Mouse (Mus musculus) granulocyte monocyte progenitor cell, adult 5-6 weeks (primary cell): ENCODE measurements around the gene 4930444G20Rik. TPM values are rescaled to one million over a fixed set of nuclear protein-coding genes. Genes with fewer than 3 reads are reported as not detected.
"Not testable (repeated sequence)": the region's sequence is repeated elsewhere in the genome, so short reads cannot be mapped to it uniquely, and the experiment has no call there.

Experiments used
- ATAC-seq: replicated peaks from 2 replicates; pipeline ENCODE4 v1.8.0; 2016; ENCODE audit warnings: mild to moderate bottlenecking, moderate TSS enrichment, inconsistent platforms; ENCODE audit not compliant: poor library complexity, severe bottlenecking
- total RNA-seq, 2 experiments: library from RNA; stranded (forward) in 1 of 2; stranded (reverse) in 1 of 2; fragments of 200-712, 200-1000 nt in 1 of 2; fragments of >200 nt in 1 of 2; fragmentation: Nextera tagmentation in 1 of 2; gene quantifications; 2 replicates each; pipeline ENCODE4 v1.2.3; 2014 to 2017

4930444G20Rik gene
- not detected in 2 replicates for total RNA-seq (2014; fragmentation: Nextera tagmentation)
- not detected in 2 replicates for total RNA-seq (2017)

DNA sequence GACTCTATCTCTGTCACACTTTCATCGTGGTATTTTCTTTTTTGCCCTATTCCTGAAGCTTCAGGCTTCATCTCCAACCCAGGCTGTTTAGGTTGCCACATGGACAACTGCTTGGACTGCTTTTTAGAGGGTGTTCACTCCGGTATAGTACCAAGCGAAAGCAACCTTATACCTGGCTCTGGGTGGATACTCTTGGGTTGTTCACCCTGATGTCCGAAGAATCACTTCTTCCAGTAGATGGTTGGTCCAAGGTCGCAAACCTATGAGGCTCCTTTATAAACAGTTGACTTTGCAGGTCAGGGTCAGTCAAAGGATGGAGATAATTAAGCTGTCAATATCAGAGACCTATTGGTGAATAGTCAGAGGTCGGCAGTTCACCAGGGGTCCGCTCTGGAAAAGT is at the start of gene 4930444G20Rik:
4930444G20Rik (minus strand) TSS at position 101 of the 400 bp plus-strand sequence.
- ATAC-seq, result not testable (repeated sequence)

- ATAC-seq, result peak; percentile 76
These were observed 6.7 kb upstream of the 4930444G20Rik start for GRCm38 (mm10) chr10:22074531-22074930.

GRCm38 (mm10) chr10:22072739-22073138 is 4.9 kb upstream of the 4930444G20Rik start:
- no peak for ATAC-seq

- no peak for ATAC-seq
These were observed 2.7 kb upstream of the 4930444G20Rik start for GRCm38 (mm10) chr10:22070576-22070975.

DNA sequence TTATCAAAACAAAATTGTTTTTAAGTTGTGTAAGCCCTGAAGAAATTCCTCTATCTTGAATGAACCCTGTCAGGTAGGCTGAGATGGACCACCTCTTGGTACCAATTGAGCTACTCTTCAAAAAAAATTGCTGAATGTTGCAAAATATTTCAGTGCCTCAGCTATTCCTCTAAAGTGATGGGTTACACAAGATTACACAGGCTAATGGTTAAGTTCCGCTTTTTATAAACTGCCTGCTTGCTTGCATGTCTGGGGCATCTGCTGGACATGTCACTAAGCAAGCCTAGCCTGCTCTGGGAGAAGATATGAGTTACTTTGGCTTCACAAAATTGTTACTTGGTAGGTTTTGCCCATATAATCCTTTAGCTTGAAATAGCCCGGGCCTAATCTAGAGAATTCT is 2.3 kb upstream of the 4930444G20Rik start:
- ATAC-seq, result peak; percentile 45

DNA sequence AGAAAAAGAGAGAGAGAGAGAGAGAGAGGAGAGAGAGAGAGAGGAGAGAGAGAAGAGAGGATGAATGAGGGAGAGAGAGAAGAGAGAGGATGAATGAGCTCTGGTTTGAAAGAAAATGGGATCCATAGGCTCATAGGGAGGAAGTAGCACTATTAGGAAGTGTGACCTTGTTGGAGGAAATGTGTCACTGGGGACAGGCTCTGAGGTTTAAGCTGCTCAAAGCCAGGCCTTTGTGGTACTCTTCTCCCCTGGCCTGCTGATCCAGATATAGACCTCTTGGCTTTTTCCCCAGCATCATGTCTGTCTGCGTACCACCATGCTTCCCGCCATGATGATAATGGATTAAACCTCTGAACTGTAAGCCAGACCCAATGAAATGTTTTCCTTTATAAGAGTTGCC is 8.5 kb downstream of the 4930444G20Rik start:
- peak; percentile 52 for ATAC-seq

DNA sequence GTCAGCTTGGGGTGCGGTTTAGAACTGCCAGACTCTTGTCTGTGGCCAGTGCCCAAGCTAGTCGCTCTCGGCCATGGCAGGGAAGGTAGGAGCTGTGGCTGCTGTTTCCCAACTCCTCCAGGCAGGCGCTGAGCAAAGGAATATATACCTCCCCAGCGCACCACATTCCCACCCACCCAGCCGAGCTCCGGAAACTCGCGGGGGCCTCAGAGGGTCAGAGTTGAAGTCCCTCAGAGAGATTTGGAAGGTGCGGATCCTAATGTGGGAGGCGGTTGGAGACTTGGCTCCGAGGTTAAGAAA is 8.9 kb downstream of the 4930444G20Rik start:
- no peak for ATAC-seq

DNA sequence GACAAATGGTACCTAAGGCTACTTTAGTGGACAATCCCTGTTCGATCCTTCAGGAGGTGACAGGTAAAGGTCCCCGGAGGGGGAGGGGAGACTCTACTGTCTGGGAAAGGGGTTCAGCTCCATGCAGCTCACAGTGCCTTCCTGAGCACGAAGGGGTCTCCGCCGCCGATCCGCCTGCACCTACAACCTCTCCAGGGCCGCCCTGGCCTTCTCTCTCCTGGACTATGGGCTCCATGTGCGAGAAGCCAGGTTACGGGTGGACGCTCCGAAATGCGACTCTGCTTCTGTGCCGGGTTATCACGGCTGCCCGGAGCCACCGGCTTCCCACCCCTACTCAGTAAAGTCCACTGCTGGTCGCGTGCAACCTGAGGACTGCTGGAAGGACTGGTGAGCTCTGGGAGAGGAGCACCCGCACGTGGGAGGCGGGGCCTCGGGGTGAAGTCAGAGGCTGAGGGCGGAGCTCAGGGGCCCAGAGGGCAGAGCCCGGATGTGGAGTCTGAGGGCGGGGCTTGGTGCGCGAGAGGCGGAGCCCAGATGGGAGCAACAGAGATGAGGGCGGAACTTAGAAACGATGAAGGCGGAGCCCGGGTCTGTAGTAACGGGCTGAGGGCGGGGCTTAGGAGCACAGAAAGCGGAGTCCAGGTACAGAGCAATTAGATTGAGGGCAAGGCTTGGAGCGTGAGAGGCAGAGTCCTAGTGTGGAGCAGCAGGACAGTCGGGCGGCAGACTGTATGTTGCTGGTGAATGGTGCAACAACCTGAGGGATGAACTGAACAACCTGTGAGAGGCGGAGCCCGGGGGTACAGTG is 9.5 kb downstream of the 4930444G20Rik start:
- ATAC-seq, result peak; percentile 96

GRCm38 (mm10) chr10:22055308-22055707 is 12.6 kb downstream of the 4930444G20Rik start:
- ATAC-seq, result no peak

GRCm38 (mm10) chr10:22036256-22036655 is 31.6 kb downstream of the 4930444G20Rik start:
- ATAC-seq, result peak; percentile 53; the same call in 1 of the 2 replicates

- ATAC-seq, result no peak
These were observed 33.6 kb downstream of the 4930444G20Rik start for GRCm38 (mm10) chr10:22034303-22034702.

GRCm38 (mm10) chr10:22018618-22019017 is 49.3 kb downstream of the 4930444G20Rik start:
- ATAC-seq, result no peak

DNA sequence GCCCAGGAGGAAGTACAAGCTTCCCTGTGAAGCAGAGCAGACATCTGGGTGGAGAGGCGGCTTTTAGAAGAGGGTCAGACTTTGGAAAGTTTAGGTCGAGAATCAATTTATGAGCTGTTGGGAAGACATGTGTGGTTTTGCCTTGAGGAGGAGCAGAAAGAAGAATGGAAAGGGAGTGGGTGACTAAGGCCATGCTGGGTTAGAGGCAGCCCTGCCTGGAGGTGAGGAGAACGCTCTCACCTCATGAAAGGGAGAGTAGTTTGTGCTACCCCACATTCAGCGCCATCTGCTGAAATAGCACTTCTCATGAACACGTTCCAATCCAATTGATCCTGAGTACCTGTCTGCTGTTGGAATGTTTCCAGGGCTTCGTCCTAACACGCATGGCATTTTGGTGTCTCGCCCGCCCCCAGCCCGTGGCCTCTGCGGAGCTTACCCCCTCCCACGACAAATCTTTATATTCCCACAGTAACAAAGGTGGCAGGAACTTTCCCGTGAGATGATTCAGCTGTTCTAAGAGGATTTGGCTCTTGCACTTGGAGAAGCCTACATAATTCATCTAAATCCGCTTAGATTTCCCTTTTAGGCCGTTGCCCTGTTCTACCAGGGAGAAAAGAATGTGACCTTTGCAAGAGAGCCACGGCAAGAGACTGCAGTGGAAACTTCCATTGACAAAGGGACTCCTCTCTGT is 50.3 kb downstream of the 4930444G20Rik start:
- no peak for ATAC-seq

Other genes with a start within 250 kb of the 4930444G20Rik start
- 1.2 and 8.2 TPM in 2 replicates for gene Sgk1, start 185.9 kb downstream of the 4930444G20Rik start, total RNA-seq (2014; fragmentation: Nextera tagmentation)
- 8.5 and 12.6 TPM in 2 replicates for gene Sgk1, start 185.9 kb downstream of the 4930444G20Rik start, total RNA-seq (2017)
- gene E030030I06Rik, start 81.2 kb upstream of the 4930444G20Rik start, total RNA-seq (2014; fragmentation: Nextera tagmentation), result 3.1 and 16.4 TPM in 2 replicates
- 2.9 and 3.1 TPM in 2 replicates for gene E030030I06Rik, start 81.2 kb upstream of the 4930444G20Rik start, total RNA-seq (2017)
- 0.97 TPM in 1 of 2 replicates, not detected in the other for gene Raet1e, start 90.5 kb upstream of the 4930444G20Rik start, total RNA-seq (2014; fragmentation: Nextera tagmentation)
- 0.65 and 1.5 TPM in 2 replicates for gene Raet1e, start 90.5 kb upstream of the 4930444G20Rik start, total RNA-seq (2017)
- not detected in 2 replicates for gene H60b, start 90.5 kb upstream of the 4930444G20Rik start, total RNA-seq (2014; fragmentation: Nextera tagmentation)
- gene H60b, start 90.5 kb upstream of the 4930444G20Rik start, total RNA-seq (2017), result not detected in 2 replicates